Mouse (Mus musculus) liver, adult (tissue): ENCODE measurements around the gene Usp36.
A peak's percentile ranks its signal among the peaks of the same experiment; 100 is the strongest.

ENCODE experiments used
- GATA4 ChIP-seq: IDR thresholded peaks from 2 replicates; pipeline ENCODE4 v1.6.1; 2014; ENCODE audit warnings: mild to moderate bottlenecking, low read length; ENCODE audit not compliant: insufficient replicate concordance

The Usp36 gene

GRCm38 (mm10) chr11:118266044-118266665 lies 23.9 kb downstream of the Usp36 start:
- TF ChIP-seq GATA4: no peak; the same call in 1 of the 2 replicates

GRCm38 (mm10) chr11:118265621-118266020 lies 24.4 kb downstream of the Usp36 start:
- TF ChIP-seq GATA4: no peak

GRCm38 (mm10) chr11:118263146-118263545 lies 26.9 kb downstream of the Usp36 start:
- TF ChIP-seq GATA4: no peak

- no peak for TF ChIP-seq GATA4
These were observed 30.0 kb downstream of the Usp36 start for GRCm38 (mm10) chr11:118260081-118260480.

- TF ChIP-seq GATA4: no peak
These were observed 30.5 kb downstream of the Usp36 start for GRCm38 (mm10) chr11:118259580-118259979.

GRCm38 (mm10) chr11:118256371-118256770 lies 33.7 kb downstream of the Usp36 start:
- TF ChIP-seq GATA4: no peak

GRCm38 (mm10) chr11:118254159-118254951 lies 35.7 kb downstream of the Usp36 start:
- no peak for TF ChIP-seq GATA4

GRCm38 (mm10) chr11:118253447-118254158 lies 36.4 kb downstream of the Usp36 start:
- TF ChIP-seq GATA4: no peak

- no peak for TF ChIP-seq GATA4
These were observed 41.0 kb downstream of the Usp36 start for GRCm38 (mm10) chr11:118249012-118249383.

- TF ChIP-seq GATA4: peak; percentile 84; the same call in 1 of the 2 replicates
These were observed 41.7 kb downstream of the Usp36 start, which contains the start of gene Cyth1 for GRCm38 (mm10) chr11:118248150-118249011. Gene Cyth1, minus strand, starts transcription at chr11:118248592.

GRCm38 (mm10) chr11:118247359-118248095 lies 42.5 kb downstream of the Usp36 start:
- no peak for TF ChIP-seq GATA4

- TF ChIP-seq GATA4: no peak
These were observed 43.3 kb downstream of the Usp36 start for GRCm38 (mm10) chr11:118246724-118247123.

- no peak for TF ChIP-seq GATA4
These were observed 44.9 kb downstream of the Usp36 start for GRCm38 (mm10) chr11:118245130-118245529.

GRCm38 (mm10) chr11:118243627-118244261 lies 46.3 kb downstream of the Usp36 start:
- TF ChIP-seq GATA4: no peak
